Mouse (Mus musculus) bone marrow, adult 2 months (tissue): ENCODE measurements around the gene Rabep2. TPM values are rescaled to one million over a fixed set of nuclear protein-coding genes. Genes with fewer than 3 reads are reported as not detected.
A peak's percentile ranks its signal among the peaks of the same experiment; 100 is the strongest.
"Not testable (repeated sequence)": the region's sequence is repeated elsewhere in the genome, so short reads cannot be mapped to it uniquely, and the experiment has no call there.

ENCODE experiments used
- H3K27ac ChIP-seq: fragments of 200-500 bp; 2 replicates; pipeline ENCODE4 v1.5.1; 2012; ENCODE audit warnings: low read depth, mild to moderate bottlenecking, control low read depth, inconsistent platforms, low read length; ENCODE audit not compliant: control insufficient read depth, poor library complexity, insufficient read depth
- H3K4me1 ChIP-seq: fragments of 200-500 bp; 2 replicates; pipeline ENCODE4 v1.6.1; 2011; ENCODE audit warnings: low read length; ENCODE audit not compliant: control insufficient read depth, insufficient read depth
- H3K4me3 ChIP-seq: fragments of 200-500 bp; replicated peaks from 2 replicates; pipeline ENCODE3; 2011; ENCODE audit warnings: mild to moderate bottlenecking, low read depth, low read length, control low read depth; ENCODE audit not compliant: control insufficient read depth
- CTCF ChIP-seq: fragments of 200-500 bp; IDR thresholded peaks from 2 replicates; pipeline ENCODE4 v1.5.1; 2011; ENCODE audit warnings: low read length, control low read depth; ENCODE audit not compliant: control insufficient read depth, insufficient read depth
- POLR2A ChIP-seq: fragments of 200-500 bp; IDR thresholded peaks from 2 replicates; pipeline ENCODE4 v1.6.1; 2011; ENCODE audit warnings: low read depth, mild to moderate bottlenecking, control low read depth, low read length, borderline replicate concordance; ENCODE audit not compliant: control insufficient read depth
- WGBS: fragments of 180-500 bp; shearing (Covaris S2); methylation state at CpG from one replicate; pipeline ENCODE4 v1.1.7; 2018; 5-methylcytosine and 5-hydroxymethylcytosine counted together
- polyA plus RNA-seq: library from polyadenylated mRNA; stranded (reverse); fragments of >200 nt; gene quantifications from 2 replicates; pipeline ENCODE4 v1.2.4, GENCODE M21; 2011; ENCODE audit warnings: low replicate concordance; ENCODE audit not compliant: missing spikeins, insufficient read depth, insufficient read length

Rabep2 gene
- polyA plus RNA-seq: 10.7 and 28.6 TPM in 2 replicates

DNA sequence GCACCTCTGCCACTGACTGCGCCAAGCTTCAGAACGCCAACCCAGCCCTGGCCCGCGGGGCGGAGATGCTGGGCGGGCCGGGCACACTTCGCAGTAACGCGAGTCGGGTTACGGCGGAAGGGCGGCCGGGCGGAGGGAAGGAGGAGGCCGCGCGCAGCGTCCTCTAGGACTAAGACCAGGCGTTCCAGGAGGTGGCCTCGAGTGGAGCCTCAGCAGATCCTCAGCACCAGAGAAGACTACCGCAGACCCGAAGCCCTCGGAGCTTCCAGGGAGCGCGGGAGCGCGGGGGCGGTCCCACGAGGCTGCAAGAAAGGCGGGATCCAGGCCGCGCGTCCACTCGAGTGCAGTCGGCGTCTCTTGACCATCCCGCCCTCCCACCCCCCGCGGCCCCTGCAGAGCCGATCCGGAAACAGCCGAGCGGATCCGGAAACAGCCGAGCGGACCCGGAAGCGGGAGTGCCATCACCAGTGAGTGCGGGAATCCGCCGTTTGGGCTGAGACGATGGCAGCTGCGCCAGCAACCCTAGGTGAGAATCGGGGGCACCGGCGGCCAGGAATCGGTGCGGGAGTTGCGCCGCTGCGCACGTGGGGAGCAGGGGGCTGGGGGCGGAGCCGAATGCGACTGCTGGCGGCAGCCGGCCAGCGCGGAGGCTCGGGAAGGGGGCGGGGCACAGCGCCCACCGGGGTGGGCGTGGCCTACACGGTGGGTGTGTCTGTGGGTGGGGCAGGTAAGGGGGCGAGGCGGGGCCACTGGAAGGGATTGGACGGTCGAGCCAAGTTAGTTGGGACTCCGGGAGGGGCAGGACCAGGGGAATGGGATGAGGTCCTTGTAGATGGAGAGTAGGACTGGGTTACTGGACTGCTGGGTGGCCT lies at the start of gene Rabep2:
Gene Rabep2 (plus strand): TSS at position 129 of the 872 bp plus-strand sequence.
- H3K27ac ChIP-seq: peak within 1 kb of the TSS; percentile 94
- TF ChIP-seq POLR2A: peak; percentile 47; the same call in 1 of the 2 replicates
- TF ChIP-seq CTCF: no peak

DNA sequence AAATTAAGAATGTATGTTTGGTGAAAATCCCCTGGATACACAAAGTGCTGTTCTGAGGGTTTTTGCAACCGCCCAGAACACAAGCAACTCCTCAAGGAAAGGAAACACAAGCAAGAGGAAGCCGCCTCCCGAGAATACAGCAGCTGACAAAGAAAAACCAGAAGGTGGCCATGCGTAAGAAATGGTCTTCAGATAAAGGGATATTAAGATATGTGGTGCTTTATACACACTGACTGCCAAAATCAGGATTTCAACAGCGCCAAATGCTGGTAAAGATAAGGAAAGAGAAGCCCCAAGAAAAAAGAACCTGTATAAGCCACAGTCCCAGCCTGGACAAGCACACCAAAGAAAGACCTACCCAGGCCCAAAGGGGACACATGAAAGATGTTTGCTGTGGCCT lies 45.0 kb upstream of the Rabep2 start:
- WGBS: 61% methylated on average over 5 of the region's 5 CpGs
- no peak overlapping the region for H3K4me3 ChIP-seq
- no peak overlapping the region for H3K27ac ChIP-seq
- H3K4me1 ChIP-seq: no peaks in the 10 kb centered on the region
- TF ChIP-seq CTCF: no peak
- TF ChIP-seq POLR2A: no peak

More for the DNA sequence above, at the start of gene Rabep2:
- Histone ChIP-seq H3K4me1 (peaks cover 5% of the 10 kb centered on the region), H3K4me3 (peak within 1 kb of the TSS; percentile 82)
- WGBS: under 1% methylated on average over 82 of the region's 82 CpGs

DNA sequence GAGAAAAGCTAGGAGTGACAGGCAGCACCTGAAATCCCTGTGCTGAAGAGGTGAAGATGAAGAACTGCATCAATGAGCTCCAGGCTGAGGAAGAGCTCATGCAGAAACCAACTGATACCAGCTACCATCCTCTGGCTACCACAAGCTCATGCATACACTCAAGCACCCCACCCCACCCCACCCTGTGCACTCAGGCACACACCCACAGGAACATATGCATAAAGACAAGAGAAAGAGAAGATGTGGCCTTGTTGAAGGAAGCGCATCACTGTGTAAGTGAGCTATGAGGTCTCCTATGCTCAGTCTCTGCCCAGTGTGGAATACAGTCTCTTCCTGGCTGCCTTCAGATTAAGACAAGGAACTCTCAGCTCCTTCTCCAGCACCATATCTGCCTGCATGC lies 40.4 kb upstream of the Rabep2 start:
- no peak overlapping the region for H3K27ac ChIP-seq
- 94% methylated on average over 1 of the region's 1 CpGs for WGBS
- H3K4me3 ChIP-seq: no peak overlapping the region
- H3K4me1 ChIP-seq: no peaks in the 10 kb centered on the region
- no peak for TF ChIP-seq POLR2A
- no peak for TF ChIP-seq CTCF

DNA sequence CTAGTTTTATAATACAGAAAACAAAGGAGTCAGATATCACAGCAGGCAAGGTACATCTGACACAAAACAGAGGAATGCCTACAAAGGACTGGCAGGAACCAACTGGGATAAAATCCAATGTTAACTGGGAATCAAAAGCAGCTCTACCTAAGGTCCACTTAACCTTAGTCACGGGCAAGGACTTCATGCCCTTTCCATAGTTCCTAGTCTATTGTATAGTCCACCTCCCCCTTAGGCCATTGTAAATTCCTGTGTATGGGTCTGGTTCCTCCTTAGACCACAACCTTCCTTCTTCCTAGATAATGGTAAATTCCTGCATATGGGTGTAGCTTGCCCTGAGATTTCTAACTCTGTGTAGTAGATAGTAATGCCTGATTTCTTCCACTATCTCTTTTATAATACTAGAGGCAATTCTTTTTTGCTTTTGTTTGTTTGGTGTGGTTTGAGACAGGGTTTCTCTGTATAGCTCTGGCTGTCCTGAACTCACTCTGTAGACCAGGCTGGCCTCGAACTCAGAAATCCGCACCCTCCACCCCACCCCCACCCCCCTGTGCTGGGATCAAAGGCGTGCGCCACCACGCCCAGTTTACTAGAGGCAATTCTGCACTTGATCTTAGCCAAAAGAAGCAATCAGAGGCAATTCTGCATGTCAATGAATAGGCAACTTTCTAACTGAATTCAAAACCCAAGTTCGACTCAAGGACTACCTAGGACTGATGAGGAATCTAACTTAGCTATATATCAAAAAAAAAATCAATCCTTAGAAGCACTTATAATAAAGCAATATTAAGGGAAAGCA lies 36.3 kb upstream of the Rabep2 start:
- H3K4me3 ChIP-seq, H3K4me1 ChIP-seq, H3K27ac ChIP-seq: not testable (repeated sequence)
- 90% methylated on average over 7 of the region's 7 CpGs for WGBS

DNA sequence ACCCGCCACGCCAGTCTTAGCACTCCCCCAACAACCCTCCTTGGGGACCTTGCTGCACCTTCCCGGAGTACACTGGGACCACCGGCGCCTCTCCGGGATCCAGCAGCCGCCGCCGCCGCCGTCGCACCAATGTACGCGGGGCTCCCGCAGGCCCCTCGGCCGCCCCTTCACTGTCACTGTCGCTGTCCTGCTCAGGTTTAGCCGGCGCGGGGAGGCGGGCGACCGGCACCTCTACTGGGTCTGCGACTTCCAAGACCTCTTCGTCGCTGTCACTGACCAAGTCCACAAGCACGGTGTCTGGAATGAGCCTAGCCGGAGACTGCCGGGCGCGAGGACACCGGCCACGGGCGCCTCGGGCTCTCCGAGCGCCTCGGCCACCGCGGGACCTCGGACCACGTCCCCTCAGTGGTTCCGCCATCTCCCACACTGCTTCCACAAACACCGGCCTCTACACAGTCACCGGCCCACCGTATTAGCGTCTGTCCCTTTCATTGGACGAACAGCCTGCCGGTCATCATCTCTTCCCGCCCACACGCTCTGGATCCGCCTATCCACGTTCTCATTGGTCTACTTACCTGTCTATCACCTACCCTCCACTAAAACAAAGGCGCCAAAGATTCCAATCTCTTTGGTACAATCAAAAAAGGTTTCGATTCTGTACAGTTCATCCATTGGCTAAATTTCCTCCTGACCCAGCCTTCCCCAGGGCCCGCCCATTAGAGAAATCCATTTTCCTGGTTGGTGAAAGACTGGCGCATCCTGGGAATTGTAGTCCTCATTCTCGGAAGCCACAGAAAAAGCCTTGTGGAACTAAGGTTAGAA lies 32.0 kb upstream of the Rabep2 start, which contains the start of gene Nfatc2ip:
Gene Nfatc2ip (minus strand): TSS at position 440 of the 822 bp plus-strand sequence.
- TF ChIP-seq CTCF (no peak), POLR2A (peak; percentile 93)
- Histone ChIP-seq H3K4me3 (peak within 1 kb of the TSS; percentile 87), H3K27ac (peak within 1 kb of the TSS; percentile 44; the same call in 1 of the 2 replicates), H3K4me1 (no peaks in the 10 kb centered on the region; the same call in 1 of the 2 replicates)
- under 1% methylated on average over 59 of the region's 59 CpGs for WGBS

DNA sequence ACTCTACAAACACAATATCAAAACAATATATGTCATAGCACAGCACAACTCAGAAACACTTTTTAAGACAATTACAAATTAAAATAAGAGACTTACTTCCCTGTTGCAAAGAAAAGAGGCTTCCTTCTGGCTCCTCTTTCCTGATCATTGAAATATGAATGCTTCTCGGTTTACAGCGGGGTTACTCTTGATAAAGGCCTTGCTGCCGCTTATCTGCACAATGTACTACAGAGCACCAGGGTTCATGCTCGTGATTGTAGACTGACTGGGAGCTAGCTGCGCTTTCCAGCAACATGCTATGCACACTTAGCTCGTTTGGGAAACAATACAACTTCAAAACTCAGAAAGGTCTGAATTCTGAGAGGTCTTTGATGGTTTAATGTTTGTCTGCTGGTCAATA lies 31.3 kb upstream of the Rabep2 start:
- no peak overlapping the region for H3K4me3 ChIP-seq
- H3K27ac ChIP-seq: no peak overlapping the region
- 48% methylated on average over 6 of the region's 6 CpGs for WGBS
- no peak for TF ChIP-seq CTCF
- no peak for TF ChIP-seq POLR2A
- no peaks in the 10 kb centered on the region; the same call in 1 of the 2 replicates for H3K4me1 ChIP-seq

DNA sequence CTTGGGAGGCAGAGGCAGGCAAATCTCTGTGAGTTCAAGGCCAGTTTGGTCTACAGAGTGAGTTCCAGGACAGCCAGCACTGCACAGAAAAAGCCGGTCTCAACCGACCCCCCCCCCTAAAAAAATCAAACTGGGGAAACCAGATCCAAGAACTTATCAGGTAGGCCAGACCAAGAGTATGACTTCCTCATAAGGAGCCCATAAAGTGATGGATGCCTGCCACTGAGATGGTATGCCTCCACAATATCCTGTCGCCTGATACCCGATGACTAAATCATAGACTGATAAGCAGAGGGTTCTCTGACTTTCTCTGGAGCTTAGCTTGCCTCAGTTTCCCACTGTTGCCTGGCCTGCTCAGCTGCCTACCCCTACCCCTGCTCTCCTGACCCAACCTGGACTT lies 30.7 kb upstream of the Rabep2 start:
- no peak overlapping the region for H3K27ac ChIP-seq
- no peaks in the 10 kb centered on the region; the same call in 1 of the 2 replicates for H3K4me1 ChIP-seq
- WGBS: 40% methylated on average over 4 of the region's 4 CpGs
- TF ChIP-seq CTCF (no peak), POLR2A (no peak)
- H3K4me3 ChIP-seq: no peak overlapping the region
